Mouse (Mus musculus): ENCODE measurements at regions not wholly inside any gene's neighbourhood (a gene's known extent, or its start where the extent isn't known, plus 50 kb on each side); places are given as distances from the start of the nearest gene placed in this dataset.

DNA sequence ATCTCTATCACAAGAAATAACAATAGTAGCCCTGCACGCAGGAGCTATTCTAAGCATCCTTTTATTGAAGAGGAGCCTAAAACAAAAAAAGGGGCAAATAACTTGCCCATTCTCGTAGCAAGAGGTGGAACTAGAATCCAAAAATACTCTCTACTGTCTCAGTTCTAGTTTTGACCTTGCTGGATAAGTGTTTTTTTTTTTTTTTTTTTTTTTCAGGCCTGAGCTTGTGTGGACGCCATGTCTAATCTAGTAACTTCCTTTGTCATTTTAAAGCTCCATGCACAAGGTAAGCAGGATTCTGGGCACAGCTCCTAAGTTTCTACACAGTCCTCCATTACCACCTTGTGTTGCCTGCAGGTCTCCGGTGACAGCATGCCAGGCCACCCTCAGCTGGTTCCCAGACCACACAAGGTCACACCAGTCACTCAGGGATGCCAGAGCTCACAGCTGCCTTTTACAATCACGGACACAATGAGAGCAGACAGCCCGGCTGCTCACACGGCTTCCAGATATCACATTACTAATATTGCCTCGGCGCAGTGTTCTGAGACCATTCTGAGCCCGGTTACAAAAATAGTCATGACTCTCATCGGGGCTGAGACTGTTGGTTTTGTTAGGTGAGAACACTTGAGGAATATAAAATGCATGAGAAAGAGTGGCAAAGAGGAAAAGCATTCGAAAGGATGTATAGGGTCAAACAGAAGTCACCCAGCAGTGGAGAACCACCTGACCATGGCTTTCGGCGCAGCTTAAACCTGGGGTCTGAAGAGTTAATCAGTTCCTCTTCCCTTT lies 124.7 kb upstream of the Tank start:
- no peak for DNase-seq (ENCODE audit: low read depth)

DNA sequence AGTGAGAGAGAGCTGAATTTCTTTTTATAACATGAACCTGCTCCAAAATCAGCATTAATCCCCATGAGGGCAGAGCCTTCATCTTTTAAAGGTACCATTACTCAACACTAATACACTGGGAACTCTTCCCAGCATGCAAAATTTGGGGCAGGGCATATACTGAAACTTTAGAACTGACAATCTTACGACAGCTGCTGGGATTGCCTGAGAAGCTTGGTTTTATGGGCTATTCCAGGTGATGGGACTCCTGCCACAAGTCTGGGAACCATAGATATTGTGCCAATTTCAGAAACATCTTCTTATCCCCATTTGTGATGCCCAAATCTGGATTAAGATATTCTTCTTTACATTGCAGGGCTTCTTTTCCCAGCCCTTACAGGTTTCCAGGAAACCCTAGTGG lies 125.8 kb upstream of the Tank start:
- no peak for DNase-seq (ENCODE audit: low read depth)

DNA sequence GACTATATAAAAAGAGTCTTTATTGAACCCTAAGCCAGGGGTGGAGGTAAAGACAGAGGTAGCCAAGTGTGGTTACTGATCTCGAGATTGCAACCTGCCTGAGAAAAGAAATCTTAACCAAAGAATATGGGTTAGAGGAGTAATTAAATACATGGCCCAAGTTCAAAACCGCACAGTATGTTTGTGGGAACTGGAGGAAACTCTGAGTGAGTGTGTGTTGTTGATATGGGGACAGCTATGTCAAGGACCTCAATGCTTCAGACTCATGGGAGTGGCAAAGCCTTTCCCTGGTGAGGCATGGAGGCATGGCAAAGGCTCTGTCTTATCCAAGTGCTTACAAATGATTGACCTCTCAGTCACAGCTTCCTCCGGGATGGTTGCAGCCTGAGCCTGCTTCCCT lies 127.7 kb upstream of the Tank start:
- no peak for DNase-seq (ENCODE audit: low read depth)

DNA sequence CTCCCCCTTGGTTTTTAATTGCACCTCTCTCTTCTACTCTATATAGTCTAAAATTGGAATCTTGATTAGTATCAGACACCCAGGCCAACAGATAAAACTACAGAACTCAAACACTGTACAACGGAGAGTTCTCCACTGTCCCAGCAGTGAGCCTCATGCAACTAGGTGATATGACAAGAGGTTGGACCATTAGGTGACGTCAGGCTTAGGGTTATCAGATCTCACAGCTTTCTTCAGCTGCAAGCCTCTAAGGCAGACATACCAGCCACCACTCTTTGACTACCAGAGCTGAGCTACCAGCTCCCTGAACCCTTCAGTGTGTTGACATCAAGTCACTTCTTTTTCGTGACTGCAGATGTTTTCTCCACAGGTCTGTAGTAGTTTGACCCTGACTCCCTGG lies 141.8 kb upstream of the Tank start:
- DNase-seq (ENCODE audit: low read depth): no peak

DNA sequence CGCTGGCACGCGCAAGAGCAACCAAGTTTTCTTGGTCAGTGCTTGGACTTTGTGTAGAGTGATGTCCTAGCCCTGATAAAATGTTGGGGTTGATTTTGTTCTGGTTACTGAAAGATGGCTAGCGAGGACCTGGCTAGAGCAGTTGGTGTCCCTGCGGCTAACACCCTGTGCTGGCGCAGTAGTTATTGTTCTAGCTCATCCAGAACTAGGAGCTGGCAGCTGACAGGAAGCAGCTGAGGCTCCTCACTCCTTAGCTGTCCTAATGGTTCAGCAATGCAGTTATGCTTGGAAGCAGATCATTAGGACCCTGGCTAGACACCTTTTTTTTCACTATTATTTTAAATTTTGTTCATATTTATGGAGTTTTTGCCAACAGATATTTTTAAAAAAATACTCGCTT lies 170.5 kb upstream of the Tank start:
- no peak for DNase-seq (ENCODE audit: low read depth)

DNA sequence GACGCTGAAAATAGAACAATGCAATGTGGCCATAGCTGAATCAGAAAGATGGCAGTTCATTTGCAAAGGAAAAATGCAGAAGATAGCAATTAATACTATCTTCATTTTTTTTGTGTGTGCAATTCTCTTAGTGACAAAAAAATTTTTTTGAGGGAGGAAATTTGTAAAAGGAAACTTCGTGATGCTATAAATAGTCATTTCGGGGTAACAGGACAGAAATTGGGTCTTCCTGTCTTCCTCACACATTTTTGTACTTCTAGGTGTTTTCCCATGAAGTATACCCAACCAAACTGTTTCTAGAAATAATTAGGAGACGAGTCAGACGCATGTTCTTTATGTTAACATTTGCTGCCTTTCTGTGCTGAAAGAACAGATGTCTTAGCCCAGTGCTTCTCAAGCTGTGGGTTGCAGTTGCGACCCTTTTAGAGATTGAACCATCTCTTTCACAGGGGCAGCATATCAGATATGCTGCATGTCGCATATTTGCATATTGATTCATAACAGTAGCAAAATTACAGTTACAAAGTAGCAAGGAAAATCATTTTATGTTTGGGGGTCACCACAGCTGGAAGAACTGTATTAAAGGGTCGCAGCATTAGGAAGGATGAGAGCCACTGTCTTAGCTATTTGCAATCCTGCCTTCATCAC lies 172.2 kb upstream of the Tank start:
- no peak for DNase-seq (ENCODE audit: low read depth)

DNA sequence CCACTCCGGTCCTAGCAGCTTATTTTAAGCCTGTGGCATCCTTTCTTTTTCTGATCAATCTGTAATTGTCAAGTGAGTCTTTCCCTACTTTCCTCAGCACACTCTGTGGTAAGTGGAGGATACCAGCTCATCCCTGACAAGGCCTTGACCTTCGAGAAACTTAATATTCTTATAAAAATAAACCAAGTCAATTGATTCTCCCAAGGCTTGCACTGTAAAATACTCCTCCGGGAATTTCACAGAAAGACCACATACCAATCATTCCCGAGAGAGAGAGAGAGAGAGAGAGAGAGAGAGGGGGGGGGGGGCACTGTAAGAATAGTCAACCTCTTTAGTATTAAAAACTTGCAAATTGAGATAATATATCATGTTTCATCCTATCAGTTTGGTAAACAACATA lies 173.1 kb upstream of the Tank start:
- no peak for DNase-seq (ENCODE audit: low read depth)

DNA sequence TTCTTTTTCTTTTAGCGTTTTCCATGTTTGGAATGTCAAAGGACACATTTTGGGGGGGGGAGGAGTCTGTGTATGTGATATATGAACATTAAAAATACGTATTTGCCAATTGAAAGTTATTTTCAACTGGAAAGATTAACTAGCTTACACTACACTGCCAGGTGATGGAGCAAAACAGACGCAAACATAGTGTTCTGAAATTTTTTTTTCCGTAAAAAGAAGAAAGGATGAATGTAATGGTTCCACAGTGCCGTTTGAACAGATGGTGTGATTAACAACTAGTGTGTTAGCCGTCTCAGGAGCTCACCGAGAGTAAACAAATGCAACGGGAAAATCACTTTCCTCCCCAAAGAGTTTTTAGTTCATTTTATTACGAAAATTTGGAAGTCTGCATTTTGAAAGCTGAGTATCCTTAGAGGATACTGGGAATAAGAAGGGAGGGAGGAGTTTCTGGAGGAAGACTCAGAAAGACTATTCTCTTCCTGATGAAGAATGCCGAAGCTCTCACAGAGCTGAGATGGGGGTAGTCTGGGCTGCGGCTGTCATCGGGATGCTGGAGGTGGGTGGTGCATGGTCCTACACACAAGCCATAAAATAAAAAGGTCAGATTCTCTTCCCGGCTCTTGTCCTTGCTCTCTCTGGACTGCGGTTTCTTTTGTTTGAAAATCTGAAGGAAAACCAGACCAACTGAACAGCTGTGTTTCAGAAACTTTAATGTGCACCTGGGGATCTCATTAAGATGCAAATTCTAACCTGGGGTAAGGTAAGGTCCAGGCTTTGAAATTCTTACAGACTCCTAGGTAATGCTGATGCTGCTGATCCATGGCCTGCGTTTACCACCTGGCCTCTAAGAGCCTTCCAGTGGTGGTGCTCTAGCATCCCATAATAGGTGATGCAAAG lies 175.5 kb upstream of the Tank start:
- no peak for DNase-seq (ENCODE audit: low read depth)

DNA sequence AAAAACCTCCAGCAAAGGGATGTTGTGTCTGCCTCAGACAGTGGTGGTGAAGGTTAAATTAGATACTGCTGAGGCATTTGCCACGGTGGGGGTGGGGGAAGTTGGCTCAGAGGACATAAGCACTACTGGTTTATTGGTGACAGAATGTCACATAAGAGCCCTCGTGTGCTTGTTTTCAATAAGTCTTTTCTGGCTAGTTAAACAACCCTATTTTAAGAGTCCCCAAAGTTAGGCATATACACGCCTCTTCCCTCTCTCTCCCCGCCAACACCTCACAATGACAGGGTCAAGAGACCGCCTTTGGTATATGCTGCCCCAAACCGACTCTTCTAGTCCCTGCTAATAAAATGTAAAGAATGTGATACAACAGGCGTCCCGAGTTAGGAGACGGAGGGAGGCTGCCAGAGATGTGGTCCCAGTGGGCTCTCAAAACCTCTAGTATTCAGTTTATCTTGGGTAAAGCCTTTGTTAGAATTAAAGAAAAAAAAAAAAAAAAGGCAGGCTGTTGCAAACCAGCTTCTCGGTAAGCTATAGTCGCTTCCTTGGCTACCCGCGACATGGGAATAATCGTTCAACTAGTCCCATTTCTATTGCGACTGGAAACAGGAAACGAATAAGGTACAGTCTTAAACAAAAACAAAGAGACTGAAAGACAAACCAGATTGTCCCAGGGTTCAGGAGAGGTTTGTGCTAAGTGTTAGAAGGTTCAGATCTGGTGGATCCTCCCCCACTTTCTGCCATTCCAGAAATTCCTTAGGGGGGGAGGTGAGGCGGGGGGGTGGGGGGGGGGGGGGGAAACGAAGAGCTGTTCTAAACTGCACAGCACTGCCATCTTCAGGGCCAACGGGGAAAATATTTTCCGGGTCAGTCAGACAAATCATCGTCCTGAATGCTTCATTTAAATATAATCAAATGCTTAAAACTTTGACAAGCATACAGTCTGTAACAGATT lies 176.5 kb upstream of the Tank start:
- peak; percentile 34 for DNase-seq (ENCODE audit: low read depth)

DNA sequence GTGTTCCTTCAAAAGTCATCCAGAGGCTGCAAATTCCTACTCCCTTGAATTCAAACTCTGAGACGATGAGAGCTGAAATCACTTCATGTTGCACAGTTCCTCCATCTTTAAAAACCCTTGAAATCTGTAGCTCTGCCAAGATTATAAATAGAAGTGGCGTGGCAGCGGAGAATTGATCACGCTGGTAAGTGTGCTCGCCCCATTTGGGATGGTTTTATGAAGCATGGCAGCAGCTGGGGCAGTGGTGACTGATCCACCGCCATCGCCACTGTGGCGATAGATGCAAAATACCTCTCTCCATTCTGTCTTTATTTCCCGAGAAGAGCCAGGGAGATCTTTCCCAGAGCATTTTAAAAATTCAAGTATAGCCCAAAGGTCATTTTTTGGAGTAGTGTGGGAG lies 179.8 kb upstream of the Tank start:
- DNase-seq (ENCODE audit: low read depth): no peak

DNA sequence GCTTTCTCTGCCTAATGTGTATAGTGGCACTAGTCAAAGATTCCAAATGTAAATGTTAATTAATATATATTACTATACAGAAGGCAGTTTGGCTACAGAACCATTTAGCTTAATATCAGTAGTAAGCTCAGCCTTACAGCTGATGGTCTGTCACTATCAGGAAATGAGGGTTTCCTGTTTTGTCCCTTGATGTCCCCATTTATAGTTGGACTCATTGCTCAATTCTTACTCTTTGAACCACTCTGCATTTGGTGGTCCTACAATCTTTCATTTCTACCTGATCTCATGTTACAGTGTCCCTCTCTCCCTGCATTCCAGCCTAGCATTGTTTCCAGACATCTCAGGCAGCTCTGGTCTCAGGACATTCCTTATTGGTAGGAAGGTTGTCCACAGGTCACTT lies 188.8 kb upstream of the Tank start:
- DNase-seq (ENCODE audit: low read depth): no peak

DNA sequence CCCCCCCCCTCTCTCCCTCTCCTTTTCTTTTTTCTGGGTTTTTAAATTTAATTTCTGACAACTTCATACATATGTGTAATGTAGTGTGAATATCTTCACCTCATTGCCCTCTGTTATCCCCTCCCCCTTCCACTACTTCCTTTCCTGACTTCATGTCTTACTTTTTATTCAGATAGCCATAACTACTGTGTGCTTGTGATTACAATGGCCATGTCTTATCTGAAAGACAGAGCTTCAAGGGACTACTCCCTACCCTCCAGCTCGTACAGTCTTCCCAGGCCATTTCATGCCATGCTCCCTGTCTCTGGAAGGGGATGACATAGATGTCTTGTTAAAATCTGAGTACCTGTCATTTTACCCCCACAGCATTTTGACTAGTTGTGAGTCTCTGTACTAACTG lies 189.2 kb upstream of the Tank start:
- DNase-seq (ENCODE audit: low read depth): no peak

DNA sequence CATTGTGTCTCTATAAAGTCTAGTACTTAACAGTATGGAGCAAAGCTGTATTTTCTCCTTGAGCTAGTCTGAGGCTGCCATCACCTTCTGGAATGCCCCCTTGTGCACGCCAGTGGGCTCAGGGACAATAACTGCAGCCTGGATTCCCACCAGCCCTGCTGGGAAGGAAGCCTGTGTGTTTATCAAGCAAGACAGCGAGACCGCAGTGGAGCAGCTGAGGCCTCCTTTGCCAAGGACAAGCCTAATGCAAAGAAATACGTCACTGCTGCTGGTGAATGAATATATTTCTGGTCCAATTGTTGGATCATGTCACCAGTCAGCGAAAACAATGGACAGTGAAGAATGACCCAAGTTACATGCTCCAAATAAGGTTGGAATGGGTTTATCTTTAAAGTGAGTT lies 190.8 kb upstream of the Tank start:
- DNase-seq (ENCODE audit: low read depth): no peak

DNA sequence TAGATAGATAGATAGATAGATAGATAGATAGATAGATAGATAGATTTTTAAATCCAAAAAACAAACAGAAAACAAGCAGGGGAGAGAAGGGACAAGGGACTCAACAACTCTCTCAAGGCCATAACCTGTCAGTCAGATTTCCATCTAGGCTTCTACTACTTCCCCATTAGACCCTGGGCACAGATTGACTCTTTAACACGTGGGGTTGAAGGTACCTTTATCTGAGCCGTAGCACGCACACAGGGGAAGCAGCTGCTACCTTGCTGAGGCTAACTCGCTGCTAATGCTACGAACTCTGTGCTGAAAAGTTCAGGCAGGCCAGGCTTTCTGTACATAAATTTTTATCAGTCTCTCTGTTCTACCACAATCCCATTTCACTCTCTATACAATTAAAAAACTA lies 191.4 kb upstream of the Tank start:
- no peak for DNase-seq (ENCODE audit: low read depth)

DNA sequence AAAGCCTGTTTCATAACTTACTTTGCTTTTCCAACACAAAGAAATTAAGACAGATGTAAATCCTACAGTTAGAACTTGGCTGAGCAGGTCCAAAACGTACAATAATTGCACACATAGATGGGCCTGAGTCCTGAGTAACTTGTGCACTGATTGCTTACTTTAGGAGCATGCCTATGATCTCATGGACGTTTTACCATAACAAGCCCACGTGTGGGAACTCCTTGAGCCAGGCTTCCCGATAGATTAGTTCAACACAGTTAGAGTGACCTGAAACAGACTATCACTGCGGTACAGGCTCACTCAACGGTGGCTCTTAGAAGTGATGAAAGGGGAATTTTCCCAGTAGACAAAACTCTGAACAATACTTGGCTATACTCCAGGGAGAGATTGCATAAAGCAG lies 193.9 kb upstream of the Tank start:
- DNase-seq (ENCODE audit: low read depth): no peak

DNA sequence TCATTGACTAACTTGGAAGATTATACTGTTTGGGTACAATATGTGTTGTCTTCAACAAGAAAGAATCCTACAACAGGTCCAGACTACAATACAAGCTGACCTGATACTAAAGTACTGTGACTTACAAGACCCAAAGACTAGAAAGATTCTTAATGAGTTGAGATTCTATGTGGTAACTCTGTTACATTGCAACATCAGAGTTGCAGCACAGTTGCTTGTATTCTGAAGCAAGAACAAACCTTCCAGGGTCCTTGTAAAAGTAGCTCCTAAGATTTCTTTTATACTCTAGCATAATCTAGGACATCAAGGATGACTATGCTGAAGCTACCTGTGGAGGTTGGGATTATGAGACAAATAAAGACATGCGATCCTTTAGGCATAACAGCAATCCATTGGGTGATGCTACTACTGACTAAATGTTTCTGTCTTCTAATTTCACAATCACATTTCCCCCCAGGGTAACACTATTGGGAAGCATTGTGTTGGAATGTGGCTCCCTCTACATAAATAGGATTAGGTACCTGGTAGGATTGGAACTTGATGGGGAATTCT lies 194.6 kb upstream of the Tank start:
- no peak for DNase-seq (ENCODE audit: low read depth)

DNA sequence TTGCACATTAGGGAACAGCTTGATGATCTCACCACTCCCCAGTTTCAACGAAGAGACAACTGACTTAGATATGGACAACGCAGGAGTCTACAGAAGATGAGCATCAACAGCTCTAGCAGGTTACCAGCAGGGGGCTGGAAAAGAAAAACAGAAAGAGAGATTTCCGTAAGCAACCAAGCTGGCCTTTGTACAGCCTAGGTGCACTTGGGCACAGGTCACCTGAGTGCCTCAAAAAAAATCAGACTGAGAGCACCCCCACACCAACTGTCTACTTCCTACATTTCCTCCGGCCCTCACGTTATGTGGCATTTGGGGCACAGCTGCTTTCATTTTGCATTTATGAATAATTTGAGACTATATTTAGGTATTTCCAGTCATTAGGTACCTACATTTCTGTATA lies 199.3 kb upstream of the Tank start:
- DNase-seq (ENCODE audit: low read depth): no peak

DNA sequence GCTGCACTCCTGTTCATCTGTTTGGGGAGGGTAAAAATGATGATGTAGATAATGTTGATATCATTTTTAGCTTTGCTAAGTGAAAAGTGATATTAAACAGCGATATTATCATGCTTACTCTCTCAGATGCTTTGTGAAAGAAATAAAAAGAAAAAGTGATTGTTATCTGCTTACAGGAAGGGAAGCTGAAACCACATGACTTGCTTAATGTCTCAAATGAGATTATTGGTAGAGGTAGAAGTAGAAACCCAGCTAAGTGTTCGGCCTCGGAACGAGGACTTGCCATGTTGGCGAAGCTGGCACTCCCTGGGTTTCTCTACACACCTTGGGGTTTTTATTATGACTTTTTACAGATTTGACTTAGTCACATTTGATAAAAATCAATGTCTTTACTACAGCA lies 200.1 kb upstream of the Tank start:
- DNase-seq (ENCODE audit: low read depth): no peak

DNA sequence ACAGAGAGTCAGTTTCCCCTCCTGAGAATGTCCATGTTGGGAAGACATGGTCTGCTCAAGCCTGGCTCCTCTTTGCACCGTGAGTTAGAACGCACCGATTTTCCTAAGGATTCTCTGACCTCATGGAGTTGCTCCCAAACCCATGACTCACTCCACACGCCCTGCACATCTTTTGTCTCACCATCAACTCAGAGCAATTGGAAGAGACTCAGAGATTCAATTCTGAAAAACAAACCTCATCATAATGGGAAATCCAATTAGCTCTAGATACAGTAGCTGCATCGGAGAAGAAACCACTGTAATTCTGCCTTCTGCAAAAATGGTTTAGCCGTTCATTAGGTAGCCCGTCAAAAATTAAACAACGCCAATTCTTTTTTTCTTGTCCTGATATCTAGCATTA lies 200.6 kb upstream of the Tank start:
- DNase-seq (ENCODE audit: low read depth): no peak

DNA sequence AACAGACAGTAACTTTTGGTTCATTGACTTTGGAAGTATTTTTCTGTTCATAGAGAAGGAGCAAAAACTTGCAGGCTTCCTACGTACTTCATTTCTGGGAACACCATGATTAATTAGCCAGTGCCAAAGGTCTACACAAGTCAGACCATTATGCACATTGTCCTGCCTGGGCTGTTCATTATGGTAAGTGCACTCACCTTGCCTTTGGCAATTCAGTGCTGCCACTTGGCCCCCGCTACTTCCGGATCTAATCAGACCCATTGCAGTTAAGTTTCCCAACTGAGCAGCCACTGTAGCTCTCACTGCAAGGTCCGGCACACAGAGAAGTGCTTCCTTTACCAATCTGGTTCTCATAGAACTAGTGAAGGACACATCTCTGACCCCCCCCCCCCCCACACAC lies 215.8 kb upstream of the Tank start:
- no peak for DNase-seq (ENCODE audit: low read depth)

DNA sequence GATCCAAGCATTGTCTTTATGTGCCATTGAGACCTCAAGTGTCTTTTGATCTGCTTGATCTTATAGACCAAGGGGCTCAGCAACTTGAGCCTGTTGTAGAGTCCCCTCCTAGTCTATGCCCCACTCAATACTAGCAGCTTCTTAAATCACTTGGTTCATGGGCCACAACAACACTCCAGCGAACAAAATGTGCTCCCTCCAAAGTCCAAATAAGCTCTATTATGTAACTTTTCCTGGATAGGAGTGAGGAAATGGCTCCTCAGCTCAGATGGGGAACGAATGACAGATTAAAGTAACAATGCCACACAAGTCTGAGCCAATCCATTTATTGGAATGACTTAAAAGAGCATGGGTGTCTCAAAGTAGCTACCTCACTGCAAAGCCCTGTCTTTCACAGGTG lies 217.0 kb upstream of the Tank start:
- DNase-seq (ENCODE audit: low read depth): no peak

DNA sequence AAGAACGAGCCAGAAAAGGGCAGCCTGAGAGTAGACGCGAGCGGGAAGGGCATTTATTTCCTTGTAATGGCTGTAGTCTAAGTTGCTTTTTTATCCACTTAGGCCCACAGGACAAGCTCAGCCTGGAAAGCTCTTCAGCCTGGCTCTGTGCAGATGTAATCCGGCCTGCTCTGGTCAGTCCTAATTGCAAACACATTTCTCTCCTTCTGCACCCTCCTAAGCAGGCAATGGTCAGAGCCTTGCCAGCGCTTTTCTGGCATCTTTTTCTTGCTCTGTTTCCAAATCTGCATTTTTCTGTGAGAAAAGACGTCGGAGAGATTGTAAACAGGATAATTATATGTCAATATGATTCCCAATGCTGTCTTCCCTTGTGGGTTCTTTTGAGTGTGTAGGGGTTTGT lies 224.3 kb upstream of the Tank start:
- DNase-seq (ENCODE audit: low read depth): no peak

Data from c-Kit-positive CD71-positive TER-119-negative erythroid progenitor cells, embryonic 14.5 days (primary cell).